In genomic region chr2:35422384-35422783, GRCm38 (mm10) we compare ENCODE assay signal across 37 mouse cellular contexts. TPM values are rescaled to one million over a fixed set of nuclear protein-coding genes. Genes with fewer than 3 reads are reported as not detected.
DNase-seq lines count a peak whose midpoint lies in the region; ATAC-seq and TF ChIP-seq lines count a peak whose summit lies in the region.
"Had no signal": no experiment of that assay in that cellular context is flagged by ENCODE, and none has a peak within 500 bp of the region (broad histone marks: within the 10 kb centered on the region; RNA-seq: fewer than 3 reads in every experiment).

No protein-coding gene starts in this region.

- DNase-seq in thymus, postnatal 10 days (ENCODE audit: low spot score in 2 of 2), result peak; percentile 13 to 38
- DNase-seq in thymus, postnatal 4 days, result no peak
- DNase-seq in thymus, postnatal 25 days, result peak; percentile 45
- DNase-seq in lung, adult 2 months, result no peak
- DNase-seq in right cerebral cortex, postnatal 14 days, result no peak
- DNase-seq: adrenal gland, postnatal 25 days; cerebellum, adult 11-12 months; cerebellum, adult 9-11 months; heart, postnatal 14 days; kidney, adult 11 months; kidney, postnatal 4 days; liver; lung, embryonic 14.5 days; spleen, adult 18-20 months had no signal

- ATAC-seq in activated CD4-positive, CD25-positive, alpha-beta regulatory T cell, adult 4 months, result peak; percentile 96
- ATAC-seq in megakaryocyte, adult 5-6 weeks (ENCODE audit: poor library complexity, severe bottlenecking), result 0 out of 2 replicates have a peak, but pooled peaks have one; percentile 18
- no peak for ATAC-seq in midbrain, embryonic 15.5 days (replicated peaks)
- ATAC-seq: forebrain, embryonic 15.5 days; hindbrain, postnatal 0 days; Patski had no signal

- H3K27me3 ChIP-seq in midbrain, embryonic 15.5 days (replicated peaks), result no peaks in the 10 kb centered on the region
- H3K27me3 ChIP-seq: embryonic facial prominence, embryonic 13.5 days; forebrain, embryonic 15.5 days; midbrain, embryonic 12.5 days; Patski had no signal

- WGBS in lung, adult 2 months, result 64% methylated on average over 3 of the region's 3 CpGs
- 94% methylated on average over 3 of the region's 3 CpGs for WGBS in midbrain, embryonic 15.5 days

- H3K27ac ChIP-seq in midbrain, embryonic 15.5 days, result no peak overlapping the region
- H3K27ac ChIP-seq: embryonic facial prominence, embryonic 13.5 days; forebrain, embryonic 10.5 days; forebrain, embryonic 15.5 days; hindbrain, postnatal 0 days; kidney, postnatal 0 days; midbrain, embryonic 12.5 days had no signal

- no peak overlapping the region for H3K4me2 ChIP-seq in midbrain, embryonic 15.5 days
- H3K4me2 ChIP-seq: embryonic facial prominence, embryonic 13.5 days; forebrain, embryonic 15.5 days; lung, embryonic 14.5 days; midbrain, embryonic 12.5 days had no signal

- no peak for TF ChIP-seq POLR2A in lung, adult 2 months (IDR thresholded peaks at IDR 0.05; ENCODE audit: borderline replicate concordance, extremely low read depth, low read depth, low read length)

- no peaks in the 10 kb centered on the region for H3K9me3 ChIP-seq in midbrain, embryonic 15.5 days
- H3K9me3 ChIP-seq: forebrain, embryonic 15.5 days; midbrain, embryonic 12.5 days had no signal

- no peak overlapping the region for H3K4me3 ChIP-seq in lung, adult 2 months (replicated peaks; ENCODE audit: extremely low read depth, low read depth, low read length)
- no peak overlapping the region for H3K4me3 ChIP-seq in midbrain, embryonic 15.5 days
- H3K4me3 ChIP-seq: embryonic facial prominence, embryonic 13.5 days; forebrain, embryonic 10.5 days; forebrain, embryonic 15.5 days; midbrain, embryonic 12.5 days had no signal

- no peaks in the 10 kb centered on the region for H3K36me3 ChIP-seq in midbrain, embryonic 15.5 days (replicated peaks)
- H3K36me3 ChIP-seq: forebrain, embryonic 15.5 days; midbrain, embryonic 12.5 days had no signal

- no peaks in the 10 kb centered on the region for H3K4me1 ChIP-seq in lung, adult 2 months (ENCODE audit: control insufficient read depth, insufficient read depth, low read length)
- no peaks in the 10 kb centered on the region for H3K4me1 ChIP-seq in midbrain, embryonic 15.5 days
- H3K4me1 ChIP-seq: forebrain, embryonic 15.5 days; midbrain, embryonic 12.5 days had no signal

- H3K9ac ChIP-seq in midbrain, embryonic 15.5 days, result no peak overlapping the region
- H3K9ac ChIP-seq: embryonic facial prominence, embryonic 13.5 days; forebrain, embryonic 15.5 days; liver, embryonic 14.5 days; lung, embryonic 14.5 days; midbrain, embryonic 12.5 days had no signal

- TF ChIP-seq CTCF in lung, adult 2 months (IDR thresholded peaks at IDR 0.05; ENCODE audit: insufficient read depth, low read length), result no peak

RNA-seq across cellular contexts. Expression of gene 4930402F06Rik, which starts 25.4 kb away (rescaled TPM):
- polyA plus RNA-seq in activated CD4-positive, CD25-positive, alpha-beta regulatory T cell, adult 4 months (2017; shearing (Covaris generic)), result not detected
- total RNA-seq in megakaryocyte, adult 5-6 weeks (2015), result not detected in 2 replicates
- not detected in 2 replicates for total RNA-seq in megakaryocyte, adult 5-6 weeks (2017)
- not detected in 2 replicates for polyA plus RNA-seq in lung, adult 2 months (2012; rRNA removed)
- polyA plus RNA-seq in midbrain, embryonic 15.5 days (2015; fragmentation: Nextera tagmentation; extraction: Ambion mirVana), result not detected in 2 replicates
- total RNA-seq: adrenal gland, adult 18-20 months; adrenal gland, postnatal 25 days; gastrocnemius, adult 8-10 months; granulocyte monocyte progenitor cell, adult 5-6 weeks; heart, postnatal 14 days; hindbrain, postnatal 0 days; left cerebral cortex, postnatal 14 days; megakaryocyte progenitor cell, adult 5-6 weeks; MEL had no signal
- polyA plus RNA-seq: embryonic facial prominence, embryonic 13.5 days; forebrain, embryonic 10.5 days; forebrain, embryonic 15.5 days; frontal cortex, adult 2 months; heart, embryonic 14.5 days; hindbrain, embryonic 11.5 days; hindbrain, postnatal 0 days; kidney, postnatal 0 days; limb, embryonic 11.5 days; liver, embryonic 14.5 days; lung, embryonic 14.5 days; midbrain, embryonic 12.5 days; neural tube, embryonic 14.5 days; Patski; stomach, embryonic 16.5 days had no signal

RNA-seq across cellular contexts. Expression of gene Ggta1, which starts 40.6 kb away (rescaled TPM):
- 10 to 100 TPM; 19.3 to 23.3 TPM for polyA plus RNA-seq in activated CD4-positive, CD25-positive, alpha-beta regulatory T cell, adult 4 months (2017; shearing (Covaris generic))
- total RNA-seq in megakaryocyte, adult 5-6 weeks (2015), result 41.7 and 51.1 TPM in 2 replicates
- 68.3 and 71.2 TPM in 2 replicates for total RNA-seq in megakaryocyte, adult 5-6 weeks (2017)
- polyA plus RNA-seq in lung, adult 2 months (2012; rRNA removed), result 17.8 and 24.4 TPM in 2 replicates
- 6.3 and 6.6 TPM in 2 replicates for polyA plus RNA-seq in midbrain, embryonic 15.5 days (2015; fragmentation: Nextera tagmentation; extraction: Ambion mirVana)

RNA-seq across cellular contexts. Expression of gene 4930568D16Rik, which starts 54.9 kb away (rescaled TPM):
- polyA plus RNA-seq in activated CD4-positive, CD25-positive, alpha-beta regulatory T cell, adult 4 months (2017; shearing (Covaris generic)), result not detected
- total RNA-seq in megakaryocyte, adult 5-6 weeks (2015), result not detected in 2 replicates
- not detected in 2 replicates for total RNA-seq in megakaryocyte, adult 5-6 weeks (2017)
- not detected in 2 replicates for polyA plus RNA-seq in lung, adult 2 months (2012; rRNA removed)
- polyA plus RNA-seq in midbrain, embryonic 15.5 days (2015; fragmentation: Nextera tagmentation; extraction: Ambion mirVana), result not detected in 2 replicates
- total RNA-seq: adrenal gland, adult 18-20 months; adrenal gland, postnatal 25 days; gastrocnemius, adult 8-10 months; granulocyte monocyte progenitor cell, adult 5-6 weeks; heart, postnatal 14 days; hindbrain, postnatal 0 days; left cerebral cortex, postnatal 14 days; megakaryocyte progenitor cell, adult 5-6 weeks; MEL had no signal
- polyA plus RNA-seq: embryonic facial prominence, embryonic 13.5 days; forebrain, embryonic 10.5 days; forebrain, embryonic 15.5 days; frontal cortex, adult 2 months; heart, embryonic 14.5 days; hindbrain, embryonic 11.5 days; hindbrain, postnatal 0 days; kidney, postnatal 0 days; limb, embryonic 11.5 days; liver, embryonic 14.5 days; lung, embryonic 14.5 days; midbrain, embryonic 12.5 days; neural tube, embryonic 14.5 days; Patski; stomach, embryonic 16.5 days had no signal

Comparison
In these comparisons a context has a peak if more than half of its experiments do, and no peak if none do; other contexts are left out.
1. DNase-seq: peak in thymus, postnatal 10 days (2 of 2) and thymus, postnatal 25 days (single experiment); none in thymus, postnatal 4 days (single experiment), lung, adult 2 months (single experiment) and right cerebral cortex, postnatal 14 days (single experiment).